Mouse (Mus musculus) kidney, embryonic 15.5 days (tissue): ENCODE data around the gene Sfxn5. TPM values are rescaled to one million over a fixed set of nuclear protein-coding genes. Genes with fewer than 3 reads are reported as not detected.

ENCODE experiments used
- ATAC-seq: fragments of 200-750 bp; cut with Nextera tagmentation; replicated peaks from 2 replicates; pipeline ENCODE4 v1.8.0; 2017; ENCODE audit warnings: moderate TSS enrichment; ENCODE audit not compliant: low FRiP score
- H3K27ac ChIP-seq: fragments of 300-500 bp; sonication (generic); 2 replicates; pipeline ENCODE4 v1.5.1; 2015; ENCODE audit warnings: mild to moderate bottlenecking, inconsistent platforms
- H3K27me3 ChIP-seq: fragments of 300-500 bp; sonication (generic); 2 replicates; pipeline ENCODE4 v1.6.1; 2015; ENCODE audit warnings: inconsistent platforms
- H3K36me3 ChIP-seq: fragments of 300-500 bp; sonication (generic); 2 replicates; pipeline ENCODE4 v1.6.1; 2015; ENCODE audit warnings: inconsistent platforms
- H3K4me1 ChIP-seq: fragments of 300-500 bp; sonication (generic); 2 replicates; pipeline ENCODE4 v1.6.1; 2015; ENCODE audit warnings: inconsistent platforms
- H3K4me2 ChIP-seq: fragments of 300-500 bp; sonication (generic); 2 replicates; pipeline ENCODE4 v1.6.1; 2015; ENCODE audit warnings: moderate library complexity, mild to moderate bottlenecking, inconsistent platforms
- H3K4me3 ChIP-seq: fragments of 300-500 bp; sonication (generic); replicated peaks from 2 replicates; pipeline ENCODE4 v1.5.1; 2015; ENCODE audit warnings: mild to moderate bottlenecking, inconsistent platforms
- H3K9ac ChIP-seq: fragments of 300-500 bp; sonication (generic); 2 replicates; pipeline ENCODE4 v1.6.1; 2015; ENCODE audit warnings: mild to moderate bottlenecking, inconsistent platforms
- H3K9me3 ChIP-seq: fragments of 300-500 bp; sonication (generic); replicated peaks from 2 replicates; pipeline ENCODE4 v1.6.1; 2016; ENCODE audit warnings: inconsistent platforms
- WGBS: fragments of 180-500 bp; shearing (Covaris S2); methylation state at CpG from one replicate; pipeline ENCODE4 v1.1.7; 2015; ENCODE audit warnings: mixed read lengths; 5-methylcytosine and 5-hydroxymethylcytosine counted together
- polyA plus RNA-seq: library from polyadenylated mRNA; unstranded; fragments of >200 nt; fragmentation: Nextera tagmentation; extraction: Ambion mirVana; gene quantifications from 2 replicates; pipeline ENCODE4 v1.2.1, GENCODE M21; 2015

Gene Sfxn5
- polyA plus RNA-seq, 1 experiment from 2014 or later: 12.9 TPM

DNA sequence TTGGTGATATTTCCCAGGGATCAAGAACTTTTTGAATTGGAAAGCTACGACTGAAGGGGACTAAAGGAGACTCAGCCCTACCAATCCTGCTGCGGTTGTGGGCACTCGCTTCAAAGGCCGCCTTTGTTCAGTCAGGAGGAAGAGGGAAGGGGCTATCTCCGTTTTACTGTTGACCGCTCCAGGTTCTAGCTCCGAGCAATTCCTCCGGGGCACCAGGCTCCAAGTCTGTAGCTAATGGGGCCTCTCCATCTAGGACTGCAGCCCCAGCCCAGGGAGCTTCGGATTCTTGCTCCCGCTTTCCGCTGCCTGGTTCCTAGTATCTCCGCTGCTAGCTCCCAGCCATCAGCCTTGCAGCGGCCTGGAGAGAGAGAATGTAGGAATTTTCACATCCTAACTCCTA is 142.6 kb downstream of the Sfxn5 start:
- Histone ChIP-seq H3K27me3 (peaks cover 97% of the 10 kb centered on the region), H3K36me3 (no peaks in the 10 kb centered on the region), H3K9me3 (no peaks in the 10 kb centered on the region), H3K4me2 (peak overlapping the region; percentile 82), H3K4me3 (peak overlapping the region; percentile 48), H3K9ac (no peak overlapping the region), H3K27ac (no peak overlapping the region), H3K4me1 (peaks cover 53% of the 10 kb centered on the region)
- ATAC-seq: no peak
- WGBS: 4% methylated on average over 13 of the region's 13 CpGs

DNA sequence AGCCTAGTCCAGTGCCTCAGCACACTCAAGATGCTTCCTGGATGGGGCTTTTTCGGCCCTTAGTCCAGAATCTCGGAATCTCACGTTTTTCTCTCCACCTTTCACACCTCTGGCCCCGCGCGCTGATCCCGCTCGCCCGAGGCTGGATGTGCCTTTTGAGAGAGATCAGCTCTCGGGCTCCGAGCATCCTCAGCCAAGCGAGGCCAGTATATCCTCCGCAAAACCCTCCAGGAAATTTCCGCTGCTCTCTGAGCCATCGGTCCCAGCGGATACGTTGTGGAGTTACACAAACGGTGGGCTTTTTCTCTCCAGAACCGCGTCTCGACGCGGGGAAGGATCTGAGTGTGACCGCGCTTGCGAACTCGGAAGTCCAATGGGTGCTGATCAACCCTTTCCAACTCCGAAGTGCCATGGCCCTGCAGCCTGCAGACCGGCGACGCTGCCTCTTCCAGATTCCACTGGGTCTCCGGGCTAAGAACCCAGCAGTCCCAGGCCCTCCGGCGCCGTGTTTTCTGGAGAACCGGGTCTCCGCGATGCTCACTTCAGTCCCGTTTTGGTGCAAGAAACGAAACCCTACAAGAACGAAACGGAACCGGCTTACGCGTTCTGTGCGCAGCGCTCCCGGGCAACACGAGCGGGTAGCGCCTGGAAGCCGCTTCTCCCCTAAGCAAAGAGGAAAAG is 143.2 kb downstream of the Sfxn5 start:
- Histone ChIP-seq H3K36me3 (no peaks in the 10 kb centered on the region), H3K4me2 (peak overlapping the region; percentile 82), H3K4me1 (peaks cover 54% of the 10 kb centered on the region), H3K9me3 (no peaks in the 10 kb centered on the region), H3K4me3 (peak overlapping the region; percentile 48), H3K9ac (no peak overlapping the region), H3K27me3 (peaks cover 98% of the 10 kb centered on the region), H3K27ac (no peak overlapping the region)
- under 1% methylated on average over 52 of the region's 52 CpGs for WGBS
- no peak for ATAC-seq

DNA sequence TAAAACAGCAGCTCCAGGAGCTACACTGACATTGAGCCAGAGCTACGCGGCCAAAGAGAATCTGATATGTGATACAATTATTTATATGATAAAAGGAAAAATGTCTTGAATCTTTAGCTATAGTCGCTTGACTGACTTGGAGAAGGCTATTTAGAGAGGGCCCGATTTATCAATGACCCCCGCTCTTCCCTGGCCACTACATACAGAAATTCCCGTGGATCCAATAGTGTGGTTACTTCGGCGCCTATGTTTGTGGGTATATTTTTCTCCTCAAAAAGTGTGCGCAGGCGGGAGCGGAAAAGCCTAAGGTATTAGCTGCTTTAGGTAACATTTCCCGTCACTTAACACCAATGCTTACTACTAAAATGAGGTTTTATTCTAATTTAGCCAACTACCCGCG is 143.9 kb downstream of the Sfxn5 start:
- H3K9me3 ChIP-seq: no peaks in the 10 kb centered on the region
- no peak for ATAC-seq
- H3K27ac ChIP-seq: no peak overlapping the region
- H3K4me1 ChIP-seq: peaks cover 54% of the 10 kb centered on the region
- H3K4me2 ChIP-seq: peak overlapping the region; percentile 82
- H3K4me3 ChIP-seq: peak overlapping the region; percentile 48
- H3K36me3 ChIP-seq: no peaks in the 10 kb centered on the region
- H3K9ac ChIP-seq: no peak overlapping the region
- WGBS: 5% methylated on average over 14 of the region's 14 CpGs
- peaks cover 96% of the 10 kb centered on the region for H3K27me3 ChIP-seq

DNA sequence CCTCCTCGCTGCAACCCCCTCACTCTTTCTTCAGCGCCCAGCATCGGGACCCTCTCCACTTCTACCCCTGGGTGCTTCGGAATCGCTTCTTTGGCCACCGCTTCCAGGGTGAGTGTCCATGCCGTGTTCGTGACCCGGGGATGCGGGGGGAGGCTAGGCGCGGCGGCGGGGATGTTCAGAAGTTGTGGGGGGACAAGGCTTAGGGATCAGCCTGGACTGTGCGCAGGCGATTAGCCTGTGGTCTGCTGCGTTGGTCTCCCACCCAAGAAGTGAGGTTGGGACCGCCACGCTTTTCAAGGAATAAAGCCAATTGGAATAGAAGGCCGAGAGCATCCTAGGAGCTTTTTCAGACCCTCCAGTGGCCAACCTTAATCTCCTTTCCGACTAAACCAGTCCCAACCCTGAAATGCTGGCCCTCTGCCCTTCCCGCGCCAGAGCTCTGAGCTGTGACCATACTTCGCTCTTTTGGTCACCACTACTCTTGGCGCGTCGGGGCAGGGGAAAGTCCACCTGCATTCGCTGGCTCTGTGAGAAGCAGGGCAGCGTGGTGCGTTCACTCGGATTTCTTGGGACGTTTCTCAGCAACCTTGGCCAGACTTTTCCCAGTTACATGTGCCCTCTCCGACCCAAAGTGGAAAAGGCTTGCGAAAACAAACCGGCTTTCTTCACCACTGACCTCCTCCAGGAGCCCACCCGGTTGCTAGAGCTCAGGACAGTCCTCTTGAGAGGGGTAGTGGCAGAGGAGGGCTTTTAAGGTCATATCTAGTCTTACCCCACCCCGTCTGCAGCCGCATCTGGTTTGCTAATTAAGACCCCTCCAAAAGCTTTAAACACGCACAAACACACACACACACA is 144.7 kb downstream of the Sfxn5 start:
- Histone ChIP-seq H3K9me3 (no peaks in the 10 kb centered on the region), H3K36me3 (no peaks in the 10 kb centered on the region), H3K27me3 (peaks cover 95% of the 10 kb centered on the region), H3K4me2 (peak overlapping the region; percentile 82), H3K4me3 (peak overlapping the region; percentile 48), H3K4me1 (peaks cover 49% of the 10 kb centered on the region), H3K27ac (no peak overlapping the region), H3K9ac (peak overlapping the region; percentile 52)
- WGBS: under 1% methylated on average over 39 of the region's 39 CpGs
- ATAC-seq: no peak

DNA sequence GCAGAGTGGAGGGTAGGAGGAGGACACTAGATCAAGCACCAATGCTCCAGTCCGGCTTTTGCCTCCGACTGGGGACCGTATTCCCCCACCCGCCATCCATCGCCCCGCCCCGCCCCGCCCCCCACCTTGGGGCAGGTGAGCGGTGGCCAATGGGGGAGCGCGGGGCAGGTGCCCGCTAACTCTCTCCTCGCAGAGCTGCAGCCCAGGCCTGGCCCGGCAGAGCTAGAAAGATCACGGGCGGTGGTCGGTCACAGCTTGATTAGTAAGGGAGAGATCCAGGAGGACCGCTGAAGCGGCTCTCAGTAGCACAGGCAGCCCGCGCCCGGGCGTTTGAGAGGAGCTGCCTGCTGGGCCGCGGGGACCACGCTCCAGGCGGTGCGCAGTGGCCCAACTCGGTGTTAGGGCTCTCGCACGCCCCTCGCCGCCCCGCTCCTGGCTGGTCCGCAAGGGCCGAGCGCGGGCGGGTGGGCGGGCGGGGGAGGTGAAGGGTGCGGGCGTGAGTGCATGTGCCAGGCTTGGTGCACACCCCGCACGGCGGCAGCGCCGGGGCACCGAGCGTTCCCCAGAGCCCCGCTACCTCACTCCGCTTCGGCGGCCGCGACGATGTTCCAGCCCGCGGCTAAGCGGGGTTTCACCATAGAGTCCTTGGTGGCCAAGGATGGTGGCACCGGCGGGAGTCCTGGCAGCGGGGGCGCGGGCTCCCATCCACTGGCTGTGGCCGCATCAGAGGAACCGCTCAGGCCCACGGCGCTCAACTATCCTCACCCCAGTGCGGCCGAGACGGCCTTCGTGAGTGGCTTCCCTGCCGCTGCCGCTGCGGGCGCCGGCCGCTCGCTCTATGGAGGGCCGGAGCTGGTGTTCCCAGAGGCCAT is 145.6 kb downstream of the Sfxn5 start, which contains the start of gene Emx1:
TSS of gene Emx1 (plus strand) at position 99 of the 872 bp plus-strand sequence.
- peak within 1 kb of the TSS; percentile 52 for H3K9ac ChIP-seq
- no peak within 1 kb of the TSS for H3K27ac ChIP-seq
- H3K27me3 ChIP-seq: peaks cover 92% of the 10 kb centered on the region
- peak; percentile 79 for ATAC-seq
- H3K4me1 ChIP-seq: peaks cover 49% of the 10 kb centered on the region
- H3K4me3 ChIP-seq: peak within 1 kb of the TSS; percentile 48
- peak within 1 kb of the TSS; percentile 82 for H3K4me2 ChIP-seq
- no peaks in the 10 kb centered on the region for H3K36me3 ChIP-seq
- H3K9me3 ChIP-seq: no peaks in the 10 kb centered on the region
- under 1% methylated on average over 81 of the region's 81 CpGs for WGBS

DNA sequence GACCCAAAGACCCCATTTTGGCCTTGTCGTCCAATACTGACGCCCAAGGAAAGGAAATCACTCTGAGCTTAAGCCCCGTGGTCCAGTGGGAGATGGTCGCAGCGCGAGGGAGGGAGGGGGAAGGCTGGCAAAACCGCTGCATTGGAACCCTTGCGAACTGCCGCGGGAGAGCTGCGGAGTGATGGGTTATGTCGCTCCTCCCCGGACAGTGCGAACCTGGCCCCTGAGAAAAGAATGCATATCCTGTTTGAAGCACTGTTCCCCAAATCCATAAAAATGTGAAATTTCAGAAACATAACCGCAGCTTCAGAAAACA is 146.5 kb downstream of the Sfxn5 start:
- Histone ChIP-seq H3K9me3 (no peaks in the 10 kb centered on the region), H3K36me3 (no peaks in the 10 kb centered on the region), H3K4me3 (peak overlapping the region; percentile 48), H3K9ac (no peak overlapping the region), H3K4me2 (peak overlapping the region; percentile 82), H3K27ac (no peak overlapping the region), H3K4me1 (peaks cover 49% of the 10 kb centered on the region), H3K27me3 (peaks cover 85% of the 10 kb centered on the region)
- WGBS: 2% methylated on average over 15 of the region's 15 CpGs
- ATAC-seq: no peak

DNA sequence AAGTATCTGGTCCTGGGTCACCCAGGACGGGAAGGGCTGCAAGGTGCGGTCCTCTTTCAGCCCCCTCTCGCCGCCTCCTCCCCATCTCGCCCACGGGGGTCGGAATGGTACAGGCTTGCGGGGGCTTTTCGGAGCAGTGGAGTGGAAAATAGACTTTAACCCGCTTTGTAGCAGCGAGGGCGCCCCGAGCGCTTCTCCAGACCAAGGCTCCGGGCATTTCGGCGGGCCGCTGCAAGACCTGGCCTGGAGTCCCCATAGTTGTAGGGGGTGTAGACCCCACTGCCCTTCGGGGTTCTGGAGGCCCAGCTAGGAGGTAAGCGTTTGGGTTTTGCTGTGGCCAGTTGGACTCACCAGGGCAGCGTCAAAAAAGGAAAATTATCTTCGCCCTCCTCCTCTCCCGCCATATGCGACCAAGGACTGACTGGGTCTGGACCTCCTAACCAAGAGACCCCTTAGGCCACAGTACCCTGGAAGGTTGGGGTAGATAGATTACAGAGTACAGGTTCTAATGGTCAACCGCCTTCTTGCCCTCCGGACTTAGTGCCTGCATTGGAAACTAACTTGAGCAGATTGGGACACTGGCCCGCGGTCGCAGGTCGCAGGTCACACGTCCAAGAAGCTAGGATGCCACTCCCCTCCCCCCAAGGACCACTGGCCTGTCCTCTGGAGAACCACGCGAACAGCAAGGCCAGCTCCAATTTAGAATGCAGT is 147.0 kb downstream of the Sfxn5 start:
- Histone ChIP-seq H3K36me3 (no peaks in the 10 kb centered on the region), H3K4me2 (peak overlapping the region; percentile 82), H3K9me3 (no peaks in the 10 kb centered on the region), H3K27me3 (peaks cover 83% of the 10 kb centered on the region), H3K9ac (no peak overlapping the region), H3K27ac (no peak overlapping the region), H3K4me1 (peaks cover 49% of the 10 kb centered on the region), H3K4me3 (peak overlapping the region; percentile 48)
- no peak for ATAC-seq
- whole genome bisulfite sequencing: 2% methylated on average over 33 of the region's 33 CpGs

DNA sequence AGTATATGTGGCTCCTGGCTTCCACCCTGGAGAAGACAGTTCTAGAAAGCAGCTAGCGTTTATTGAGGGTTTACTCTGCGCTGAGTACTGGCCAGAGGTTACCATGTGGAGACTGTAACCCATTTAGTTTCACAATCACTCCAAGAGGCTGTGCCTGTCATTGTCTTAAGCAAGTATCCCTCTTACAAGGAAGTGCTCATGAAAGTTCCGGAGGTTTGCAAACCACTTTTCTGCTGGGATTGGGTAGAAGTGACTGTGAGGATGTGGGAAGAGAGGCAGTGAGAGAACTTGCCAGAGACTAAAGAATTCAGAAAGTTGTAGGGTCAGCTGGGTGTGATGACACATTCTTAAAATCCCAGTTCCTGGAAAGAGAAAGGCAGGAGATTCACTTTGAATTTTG is 149.3 kb downstream of the Sfxn5 start:
- WGBS: 53% methylated on average over 3 of the region's 3 CpGs
- H3K27me3 ChIP-seq: peaks cover 69% of the 10 kb centered on the region
- H3K4me3 ChIP-seq: no peak overlapping the region
- H3K9me3 ChIP-seq: no peaks in the 10 kb centered on the region
- no peak overlapping the region for H3K4me2 ChIP-seq
- peaks cover 33% of the 10 kb centered on the region for H3K4me1 ChIP-seq
- no peaks in the 10 kb centered on the region for H3K36me3 ChIP-seq
- H3K9ac ChIP-seq: no peak overlapping the region
- H3K27ac ChIP-seq: no peak overlapping the region
- ATAC-seq: no peak

DNA sequence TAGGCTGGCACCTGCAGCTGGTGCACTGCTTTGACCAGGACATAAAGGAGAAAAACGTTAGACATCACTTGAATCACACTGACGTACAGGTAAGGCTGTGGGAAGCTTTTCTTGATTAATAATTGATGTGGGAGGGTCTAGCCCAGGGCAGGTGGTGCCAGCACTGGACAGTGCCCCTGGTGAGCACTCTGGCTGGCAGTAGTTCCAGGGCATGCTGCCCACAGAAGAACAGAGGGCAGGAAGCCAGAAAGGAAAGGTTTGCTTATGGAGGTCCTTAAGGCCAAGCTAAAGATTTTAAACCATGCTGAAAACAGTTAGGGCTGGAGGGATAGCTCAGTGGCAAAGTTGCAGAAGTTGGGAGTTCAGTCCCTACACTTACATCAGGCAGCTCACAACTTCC is 153.2 kb downstream of the Sfxn5 start:
- H3K4me2 ChIP-seq: no peak overlapping the region
- H3K36me3 ChIP-seq: no peaks in the 10 kb centered on the region
- H3K27ac ChIP-seq: no peak overlapping the region
- ATAC-seq: no peak
- 59% methylated on average over 2 of the region's 2 CpGs for WGBS
- H3K27me3 ChIP-seq: peaks cover 34% of the 10 kb centered on the region
- no peaks in the 10 kb centered on the region for H3K4me1 ChIP-seq
- H3K9ac ChIP-seq: no peak overlapping the region
- no peaks in the 10 kb centered on the region for H3K9me3 ChIP-seq
- no peak overlapping the region for H3K4me3 ChIP-seq

DNA sequence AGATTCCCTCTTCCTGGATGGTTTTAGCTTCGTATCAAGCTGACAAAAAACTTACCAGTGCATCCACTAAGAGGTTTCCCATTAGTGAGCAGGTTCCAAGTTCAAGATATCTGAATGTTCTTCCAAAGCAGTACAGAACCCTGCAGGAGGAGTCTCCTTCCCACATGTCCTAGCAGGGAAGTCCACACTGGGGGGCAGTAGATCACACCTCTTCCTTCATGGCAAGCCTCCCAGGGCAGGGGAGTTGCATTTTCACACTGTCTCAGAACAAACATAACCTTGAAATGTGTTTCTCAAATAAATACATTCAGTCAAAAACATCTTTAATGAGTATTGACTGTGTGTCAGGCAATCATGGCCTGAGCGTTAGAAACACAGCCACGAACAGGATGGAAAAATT is 153.7 kb downstream of the Sfxn5 start:
- no peak for ATAC-seq
- Histone ChIP-seq H3K36me3 (no peaks in the 10 kb centered on the region), H3K27me3 (peaks cover 34% of the 10 kb centered on the region), H3K4me2 (no peak overlapping the region), H3K27ac (no peak overlapping the region), H3K9ac (no peak overlapping the region), H3K4me1 (no peaks in the 10 kb centered on the region), H3K4me3 (no peak overlapping the region), H3K9me3 (no peaks in the 10 kb centered on the region)
- 78% methylated on average over 3 of the region's 3 CpGs for WGBS

DNA sequence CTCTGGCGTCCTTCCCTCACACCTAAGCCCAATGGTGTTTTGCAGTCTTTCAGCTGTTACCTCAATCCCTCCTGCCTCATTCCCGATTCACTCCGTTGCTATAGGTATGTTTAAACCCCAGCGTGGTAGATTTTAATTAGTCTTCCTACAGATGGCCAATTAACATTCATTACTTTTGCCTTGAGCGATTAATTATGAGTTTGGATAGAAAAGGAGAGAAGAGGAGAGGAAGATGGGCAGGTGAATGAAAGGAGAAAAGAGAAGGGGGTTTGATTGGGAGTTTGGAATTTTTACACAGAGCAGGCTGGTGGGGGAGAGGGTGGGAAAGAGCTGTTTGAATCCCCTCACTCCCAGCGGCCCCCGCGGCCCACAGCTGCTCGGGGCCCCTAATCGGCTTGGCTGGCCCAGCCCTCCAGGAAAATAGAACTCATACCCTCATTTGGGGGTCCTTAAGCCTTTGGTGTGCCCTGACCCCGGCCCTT is 167.7 kb downstream of the Sfxn5 start:
- Histone ChIP-seq H3K27me3 (peaks cover 10% of the 10 kb centered on the region), H3K4me1 (no peaks in the 10 kb centered on the region), H3K36me3 (no peaks in the 10 kb centered on the region), H3K4me3 (no peak overlapping the region), H3K27ac (no peak overlapping the region), H3K9me3 (no peaks in the 10 kb centered on the region), H3K4me2 (no peak overlapping the region), H3K9ac (no peak overlapping the region)
- ATAC-seq: no peak
- WGBS: 57% methylated on average over 11 of the region's 11 CpGs
